Mouse (Mus musculus): ENCODE measurements around the gene Znfx1.

Gene Znfx1

DNA sequence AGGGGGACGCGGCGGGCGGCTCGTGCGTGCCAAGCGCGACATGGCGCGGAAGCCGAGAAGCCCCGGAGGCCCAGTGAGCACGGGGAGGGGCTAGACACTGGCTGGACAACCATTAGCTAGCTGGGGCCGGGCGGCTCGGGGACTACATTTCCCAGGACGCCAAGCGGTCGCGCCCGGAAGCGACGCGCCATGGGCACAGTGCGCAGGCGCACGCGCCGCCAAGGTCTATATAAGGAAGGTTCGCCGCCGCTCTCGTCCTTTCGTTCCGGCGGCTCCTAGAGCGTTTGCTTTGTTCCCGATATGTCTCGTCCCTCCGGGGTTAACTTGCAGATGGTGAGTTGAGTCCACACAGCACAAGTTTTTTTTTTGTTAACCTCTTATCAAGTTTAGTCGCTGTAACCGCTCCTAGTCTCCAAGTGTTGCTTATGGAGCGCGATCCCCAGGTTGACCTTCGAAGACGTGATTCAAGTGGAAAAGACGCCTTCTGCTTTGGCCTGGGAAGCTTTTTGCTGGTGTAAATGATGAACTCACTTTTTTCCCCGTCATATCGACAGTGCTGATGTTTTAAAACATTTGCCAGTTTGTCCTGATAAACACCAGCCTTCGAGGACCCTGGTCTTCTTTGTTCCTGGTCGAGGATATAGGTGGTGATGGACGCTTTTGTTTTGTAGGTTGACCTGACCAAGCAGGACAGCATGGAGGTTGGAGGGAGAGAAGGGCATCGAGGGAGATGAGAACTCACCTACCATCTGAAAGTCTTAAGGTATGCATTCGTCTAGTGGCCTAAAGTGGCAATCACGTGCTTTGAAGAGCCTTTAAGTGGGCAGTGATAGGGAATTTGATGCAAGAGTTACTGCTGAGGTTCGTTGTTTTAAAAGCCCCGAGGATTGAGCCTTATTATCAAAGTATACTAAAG, at the start of gene Znfx1:
TSS of gene Znfx1 (minus strand) at position 51 of the 916 bp plus-strand sequence.
- DNase-seq (ENCODE audit: low spot score in 2 of 2), result peak; percentile 96 to 98

GRCm38 (mm10) chr2:167112259-167112658, 49.4 kb upstream of the Znfx1 start:
- DNase-seq (ENCODE audit: low spot score in 2 of 2), result no peak

GRCm38 (mm10) chr2:167109506-167109905, 46.7 kb upstream of the Znfx1 start:
- no peak for DNase-seq (ENCODE audit: low spot score in 2 of 2)

DNA sequence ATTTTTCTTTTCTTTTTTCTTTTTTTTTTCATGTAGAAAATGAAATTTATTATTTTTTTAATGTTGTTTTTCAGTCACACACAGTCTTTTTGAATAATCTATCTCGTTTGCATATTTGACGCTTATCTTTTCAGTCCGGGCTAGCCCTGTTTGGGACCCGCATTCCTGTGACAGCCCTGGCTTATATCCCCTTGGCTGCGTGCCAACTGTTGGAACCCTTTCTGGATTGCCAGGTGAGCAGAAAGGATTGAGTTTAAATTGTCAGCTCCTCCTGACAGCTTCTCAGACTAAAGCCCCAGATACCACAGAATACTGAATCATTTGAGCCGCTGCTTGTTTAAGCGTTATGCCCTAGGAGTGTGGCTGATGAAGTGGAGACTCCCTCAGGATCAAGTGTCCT, 40.7 kb upstream of the Znfx1 start:
- no peak for DNase-seq (ENCODE audit: low spot score in 2 of 2)

DNA sequence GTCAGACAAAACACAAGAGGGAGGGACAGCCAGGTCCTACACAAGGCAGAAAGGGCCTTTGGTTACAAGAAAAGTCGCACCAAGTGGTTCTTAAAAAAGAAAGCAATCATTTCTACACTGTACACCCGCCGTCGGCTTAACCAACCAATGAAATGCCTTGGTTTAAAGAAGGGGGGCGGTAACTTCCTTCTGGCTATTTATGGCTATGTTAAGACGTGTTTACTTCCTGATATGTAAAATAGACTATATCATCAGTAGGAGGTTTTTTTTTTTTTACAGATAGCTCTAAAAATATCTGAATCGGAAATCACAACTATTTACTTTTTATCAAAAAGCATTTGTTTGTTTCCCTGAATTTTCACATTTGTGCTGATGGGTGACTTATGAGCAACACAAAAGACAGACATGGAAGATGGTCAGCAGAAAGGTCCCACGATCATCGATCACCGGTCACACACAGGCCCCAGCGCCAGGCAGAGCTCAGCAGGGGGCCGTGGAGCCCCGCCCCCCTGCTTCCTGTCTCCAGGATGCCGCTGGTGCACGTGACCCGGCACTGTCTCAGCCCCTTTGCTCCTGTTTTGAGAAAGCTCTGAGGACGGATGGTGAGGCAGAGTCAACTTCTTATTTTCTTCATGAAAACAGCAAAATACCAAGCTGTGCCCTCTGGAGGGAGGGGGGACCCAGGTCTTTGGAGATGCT, 39.1 kb upstream of the Znfx1 start:
- DNase-seq (ENCODE audit: low spot score in 2 of 2), result no peak

- DNase-seq (ENCODE audit: low spot score in 2 of 2), result no peak
Measured at GRCm38 (mm10) chr2:167094688-167095087, 31.9 kb upstream of the Znfx1 start.

DNA sequence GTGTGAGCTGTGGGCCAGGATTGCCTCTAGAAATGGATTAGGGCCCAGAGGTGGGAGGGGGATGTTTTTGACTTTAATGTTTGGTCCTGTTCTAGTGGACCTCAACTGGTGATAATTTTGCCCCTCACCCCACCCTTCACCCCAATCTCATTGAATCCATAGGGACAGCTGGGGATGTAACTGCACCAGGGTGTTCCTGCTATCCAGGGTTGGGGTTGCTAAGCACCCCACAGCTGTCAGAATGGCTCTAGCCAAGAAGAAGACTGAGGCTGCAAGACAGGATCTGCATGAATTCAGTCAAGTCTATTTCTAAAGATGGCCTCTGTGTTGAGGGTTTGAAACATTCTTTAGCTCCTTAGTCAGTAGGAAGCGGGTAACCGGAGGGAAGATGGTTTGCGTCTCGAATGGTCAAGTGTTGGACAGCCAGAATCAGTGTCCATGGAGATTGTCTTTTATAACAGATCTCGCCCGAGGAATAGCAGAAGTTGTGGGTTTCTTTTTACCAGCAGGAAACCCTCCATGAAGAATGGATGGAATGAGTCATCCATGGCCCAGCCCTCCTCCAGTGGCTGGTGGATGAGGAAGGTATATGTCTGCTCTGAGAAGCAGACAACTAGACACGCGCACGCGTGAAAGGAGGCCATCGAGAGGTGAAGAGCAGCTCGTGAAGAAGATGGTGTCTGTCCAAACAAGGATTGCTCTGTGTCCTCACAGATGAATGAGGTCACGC, 30.5 kb upstream of the Znfx1 start:
- DNase-seq (ENCODE audit: low spot score in 2 of 2), result no peak

- DNase-seq (ENCODE audit: low spot score in 2 of 2), result no peak
Measured at GRCm38 (mm10) chr2:167090271-167090670, 27.5 kb upstream of the Znfx1 start.

GRCm38 (mm10) chr2:167086836-167087235, 24.0 kb upstream of the Znfx1 start:
- no peak for DNase-seq (ENCODE audit: low spot score in 2 of 2)

DNA sequence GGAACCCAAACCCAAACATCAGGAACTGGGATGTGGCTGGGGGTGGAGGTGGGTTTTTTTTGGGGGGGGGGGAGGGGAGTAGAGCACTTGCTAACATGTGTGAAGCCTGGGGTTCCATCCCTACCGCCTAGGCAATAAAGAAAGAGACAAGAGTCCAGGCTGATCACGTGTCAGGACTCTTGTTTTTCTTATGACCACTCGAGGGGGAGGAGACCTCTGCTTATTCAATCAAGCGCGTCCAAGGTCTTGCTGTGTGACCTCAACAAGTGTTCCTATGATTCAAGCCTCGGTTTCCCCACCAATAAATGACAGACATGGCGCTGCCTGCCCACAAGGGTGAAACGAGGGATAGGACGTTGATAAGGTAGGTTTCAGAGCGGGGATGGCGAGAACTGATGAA, 23.3 kb upstream of the Znfx1 start:
- no peak for DNase-seq (ENCODE audit: low spot score in 2 of 2)

DNA sequence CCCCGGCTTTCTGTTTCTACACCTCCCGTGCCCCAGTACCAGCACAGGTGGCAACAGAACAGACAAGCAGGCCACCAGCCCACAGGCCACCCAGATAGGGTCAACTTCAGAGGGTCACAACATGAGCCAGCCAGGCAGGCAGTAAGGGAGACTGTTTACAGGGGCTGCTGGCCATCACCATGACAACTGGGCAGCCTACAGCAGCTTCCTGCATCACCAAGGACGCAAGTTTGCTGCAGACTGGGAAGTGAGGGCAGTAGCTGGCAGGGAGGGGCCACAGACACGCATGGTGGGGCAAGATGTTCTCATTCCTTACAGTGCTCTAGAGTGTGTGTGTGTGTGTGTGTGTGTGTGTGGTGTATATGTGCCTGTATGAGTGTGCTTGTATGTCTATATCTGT, 18.8 kb upstream of the Znfx1 start:
- no peak for DNase-seq (ENCODE audit: low spot score in 2 of 2)

DNA sequence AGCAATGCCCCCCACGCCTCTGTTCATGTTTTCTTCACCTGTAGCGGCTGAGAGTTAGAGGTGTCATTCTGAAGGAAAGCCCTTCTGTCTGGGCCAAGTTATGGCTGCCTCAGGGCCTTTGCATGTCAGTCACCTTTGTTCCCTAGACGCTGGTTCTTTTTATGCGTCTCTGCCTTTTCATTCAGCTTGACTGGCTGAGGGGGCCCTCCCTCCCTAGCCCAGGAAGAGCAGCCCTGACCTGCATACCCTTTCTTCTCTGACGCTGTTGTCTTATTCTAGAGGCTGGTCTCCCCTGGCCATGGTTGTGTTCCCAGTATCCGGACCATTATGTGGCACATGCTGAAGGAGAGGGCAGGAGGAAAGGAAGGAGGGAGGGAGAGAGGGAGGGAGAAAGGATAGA, 18.3 kb upstream of the Znfx1 start:
- DNase-seq (ENCODE audit: low spot score in 2 of 2), result no peak

DNA sequence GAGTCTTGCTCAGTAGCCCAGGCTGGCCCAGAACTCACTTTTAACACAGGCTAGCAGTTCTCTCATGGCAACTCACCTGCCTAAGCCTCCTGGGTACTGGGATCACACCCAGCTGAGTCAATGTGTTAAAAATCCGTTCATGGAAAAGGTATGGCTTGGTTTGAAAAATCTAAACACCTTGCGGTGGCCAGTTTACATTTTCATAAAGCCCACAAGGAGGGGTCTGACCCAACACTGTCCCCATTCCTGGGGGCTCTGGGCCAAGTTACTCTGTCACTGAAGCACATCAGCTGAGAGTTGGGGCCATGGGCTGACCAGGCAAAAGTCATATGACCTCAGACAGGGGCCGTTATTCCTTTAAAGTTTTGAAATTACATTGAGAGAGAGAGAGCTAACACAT, 17.6 kb upstream of the Znfx1 start:
- no peak for DNase-seq (ENCODE audit: low spot score in 2 of 2)

- DNase-seq (ENCODE audit: low spot score in 2 of 2), result no peak
Measured at GRCm38 (mm10) chr2:167079535-167080257, 16.9 kb upstream of the Znfx1 start.

DNA sequence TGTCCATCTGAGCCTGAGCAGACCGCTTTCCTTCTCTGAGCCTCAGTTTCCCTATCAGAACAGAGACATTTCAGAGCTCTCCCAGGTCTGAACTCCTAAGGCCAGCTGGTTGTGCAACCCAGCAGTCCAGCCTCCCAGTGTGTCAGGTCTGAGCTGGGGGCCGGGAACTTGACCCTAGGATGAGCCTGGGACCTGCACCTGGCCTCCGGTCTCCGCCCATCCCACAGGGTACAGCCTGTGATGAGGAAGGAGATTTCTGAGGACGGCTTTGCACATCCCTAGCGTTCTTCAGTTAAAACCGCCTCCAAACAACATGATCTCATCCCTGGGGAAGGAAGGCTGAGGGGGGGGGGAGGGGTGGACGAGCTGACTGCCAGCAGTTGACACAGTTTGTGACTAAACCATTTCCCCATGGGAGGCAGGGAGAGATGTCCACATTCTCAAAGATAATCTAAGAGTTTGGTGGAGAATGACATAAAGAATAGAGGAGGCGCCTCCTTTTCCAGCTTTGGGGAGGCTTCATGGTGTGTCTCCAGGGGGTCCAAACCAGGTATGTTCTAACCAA, 16.2 kb upstream of the Znfx1 start:
- DNase-seq (ENCODE audit: low spot score in 2 of 2), result no peak

DNA sequence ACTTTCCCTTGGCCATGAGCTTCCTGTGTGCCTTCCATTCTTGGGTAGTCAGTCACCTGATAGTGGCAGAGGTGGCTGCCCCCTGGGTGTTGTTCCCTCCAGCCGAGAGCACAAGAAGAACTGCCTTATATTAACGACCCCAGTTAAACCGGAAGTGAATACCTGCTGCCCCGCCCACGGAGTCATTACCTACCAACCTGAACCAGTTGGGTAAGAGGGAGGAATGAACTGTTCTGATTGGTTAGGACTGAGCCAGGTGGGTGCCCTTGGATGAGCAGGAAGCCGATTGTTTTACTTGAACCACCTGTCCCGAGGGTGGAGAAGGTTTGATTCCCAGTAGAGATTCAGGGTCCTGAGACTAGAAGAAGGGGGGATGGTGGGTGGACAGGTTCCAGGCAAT, 15.7 kb upstream of the Znfx1 start:
- DNase-seq (ENCODE audit: low spot score in 2 of 2), result no peak

DNA sequence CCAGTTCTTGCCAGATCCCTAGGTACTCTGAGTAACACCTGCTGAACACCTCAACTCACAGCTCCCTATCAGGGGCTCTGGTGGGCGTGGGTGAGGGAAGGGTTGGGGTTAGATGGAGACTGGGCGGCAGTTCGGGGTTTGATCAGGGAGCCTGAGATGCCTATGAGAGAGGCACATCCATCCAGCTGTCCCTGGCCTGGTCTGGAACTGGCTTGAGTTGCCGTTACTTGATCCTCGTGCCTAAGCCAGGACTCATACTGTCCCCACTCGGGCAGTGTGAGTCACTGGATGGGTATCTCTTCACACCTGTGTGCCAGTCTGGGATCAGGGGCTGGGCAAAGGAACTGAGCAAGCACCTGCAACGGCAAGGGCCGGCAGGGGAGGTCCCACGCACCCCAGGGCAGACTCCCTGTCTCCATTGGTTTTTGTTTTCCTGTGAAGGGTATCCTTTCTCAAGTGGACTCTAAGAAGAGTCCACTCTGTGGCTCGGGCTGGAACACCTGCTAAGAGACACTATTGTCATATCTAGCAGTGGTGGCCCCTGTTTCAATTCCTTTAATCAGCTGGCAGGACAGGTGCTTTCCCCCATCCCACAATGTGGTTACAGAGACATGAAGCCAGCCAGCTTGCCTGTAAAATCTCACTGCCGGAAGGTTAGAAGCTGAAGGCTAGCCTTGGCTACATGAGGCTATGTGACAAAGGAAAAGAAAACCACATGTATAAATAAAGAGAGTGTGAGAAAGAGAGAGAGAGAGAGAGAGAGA, 14.6 kb upstream of the Znfx1 start:
- DNase-seq (ENCODE audit: low spot score in 2 of 2), result no peak

DNA sequence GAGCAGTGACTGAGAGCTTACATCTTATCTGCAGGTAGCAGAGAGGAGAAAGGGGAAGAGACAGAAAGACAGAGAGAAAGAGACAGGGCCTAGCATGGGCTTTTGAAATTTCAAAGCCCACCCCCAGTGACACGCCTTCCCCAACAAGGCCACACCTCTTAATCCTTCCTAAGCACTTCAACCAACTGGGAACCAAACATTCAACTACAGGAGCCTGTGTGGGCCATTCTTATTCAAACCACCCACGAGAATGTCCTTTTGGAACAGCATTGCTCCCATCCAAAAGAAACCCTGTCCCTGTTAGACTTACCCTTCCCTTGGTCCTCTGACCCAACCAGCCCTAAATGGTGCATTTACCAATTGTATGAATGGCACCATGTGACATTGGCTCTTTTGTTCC, 13.9 kb upstream of the Znfx1 start:
- no peak for DNase-seq (ENCODE audit: low spot score in 2 of 2)

- no peak for DNase-seq (ENCODE audit: low spot score in 2 of 2)
Measured at GRCm38 (mm10) chr2:167076352-167076751, 13.5 kb upstream of the Znfx1 start.

- DNase-seq (ENCODE audit: low spot score in 2 of 2), result no peak
Measured at GRCm38 (mm10) chr2:167074587-167074986, 11.8 kb upstream of the Znfx1 start.

Measured in urinary bladder, postnatal 4 days (tissue).